Mouse (Mus musculus): ENCODE measurements around the gene Tmem39a. TPM values are rescaled to one million over a fixed set of nuclear protein-coding genes. Genes with fewer than 3 reads are reported as not detected.

The Tmem39a gene
- polyA plus RNA-seq, 1 experiment from 2014 or later = 106 TPM

DNA sequence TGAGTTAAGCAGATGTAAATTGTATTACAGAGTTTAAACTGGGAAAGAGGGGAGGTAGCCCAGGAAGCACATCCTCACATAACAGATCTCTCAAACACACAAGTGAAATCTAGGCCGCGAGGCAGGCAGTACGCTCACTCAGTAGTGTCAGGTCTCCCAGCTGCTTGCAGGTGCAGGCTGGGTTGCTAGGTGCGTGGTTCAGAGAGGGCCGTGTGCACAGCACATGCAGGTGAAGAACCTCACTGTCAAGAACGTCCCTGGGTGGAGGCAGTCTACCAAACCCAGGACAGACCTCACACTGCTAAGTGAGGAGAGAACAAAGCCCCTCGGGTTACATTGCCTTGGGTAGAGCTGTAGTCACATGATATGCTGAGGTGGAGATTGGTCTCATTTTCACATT is 26.3 kb downstream of the Tmem39a start:
- H3K27me3 ChIP-seq (ENCODE audit: control insufficient read depth, insufficient read depth, low read length) = no peaks in the 10 kb centered on the region
- H3K4me3 ChIP-seq (replicated peaks; ENCODE audit: low read length) = no peak overlapping the region
- no peak overlapping the region for H3K27ac ChIP-seq (ENCODE audit: low read length)
- no peak overlapping the region for H3K4me2 ChIP-seq (ENCODE audit: low read depth, low read length)
- H3K4me1 ChIP-seq (ENCODE audit: control insufficient read depth, insufficient read depth, low read length) = no peaks in the 10 kb centered on the region
- no peaks in the 10 kb centered on the region for H3K9me3 ChIP-seq (replicated peaks; ENCODE audit: control insufficient read depth, low read length)
- peaks cover 36% of the 10 kb centered on the region for H3K36me3 ChIP-seq (ENCODE audit: control insufficient read depth, insufficient read depth, low read length)
- ATAC-seq (ENCODE audit: insufficient read depth, low FRiP score) = no peak
- WGBS = 82% methylated on average over 7 of the region's 7 CpGs
- no peak overlapping the region for H3K9ac ChIP-seq (ENCODE audit: low read length)

DNA sequence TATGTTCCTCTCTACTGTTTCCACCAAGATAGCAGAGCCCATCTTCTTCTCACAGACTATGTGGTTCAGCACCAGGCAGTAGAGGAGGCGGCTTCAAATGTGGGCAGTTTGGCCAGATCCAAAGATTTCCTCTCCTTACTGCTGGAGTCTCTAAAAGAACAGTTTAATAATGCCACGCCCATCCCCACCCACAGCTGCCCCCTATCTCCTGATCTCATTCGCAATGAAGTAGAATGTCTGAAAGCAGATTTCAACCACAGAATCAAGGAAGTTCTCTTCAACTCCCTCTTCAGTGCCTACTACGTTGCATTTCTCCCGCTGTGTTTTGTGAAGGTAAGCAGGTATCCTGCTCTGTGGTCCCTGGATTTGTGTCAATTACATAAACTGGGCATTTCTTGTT is 26.7 kb downstream of the Tmem39a start:
- no peak for ATAC-seq (ENCODE audit: insufficient read depth, low FRiP score)
- Histone ChIP-seq H3K36me3 (ENCODE audit: control insufficient read depth, insufficient read depth, low read length) (peaks cover 37% of the 10 kb centered on the region), H3K4me2 (ENCODE audit: low read depth, low read length) (no peak overlapping the region), H3K4me1 (ENCODE audit: control insufficient read depth, insufficient read depth, low read length) (no peaks in the 10 kb centered on the region), H3K27me3 (ENCODE audit: control insufficient read depth, insufficient read depth, low read length) (no peaks in the 10 kb centered on the region), H3K4me3 (replicated peaks; ENCODE audit: low read length) (no peak overlapping the region), H3K9ac (ENCODE audit: low read length) (no peak overlapping the region), H3K9me3 (replicated peaks; ENCODE audit: control insufficient read depth, low read length) (no peaks in the 10 kb centered on the region), H3K27ac (ENCODE audit: low read length) (no peak overlapping the region)
- 80% methylated on average over 5 of the region's 5 CpGs for WGBS

GRCm38 (mm10) chr16:38587163-38587562 is 28.7 kb downstream of the Tmem39a start:
- H3K4me1 ChIP-seq (ENCODE audit: control insufficient read depth, insufficient read depth, low read length) = no peaks in the 10 kb centered on the region
- H3K9me3 ChIP-seq (replicated peaks; ENCODE audit: control insufficient read depth, low read length) = no peaks in the 10 kb centered on the region
- H3K27me3 ChIP-seq (ENCODE audit: control insufficient read depth, insufficient read depth, low read length) = no peaks in the 10 kb centered on the region
- 88% methylated on average over 5 of the region's 5 CpGs for WGBS
- ATAC-seq (ENCODE audit: insufficient read depth, low FRiP score) = no peak
- no peak overlapping the region for H3K4me2 ChIP-seq (ENCODE audit: low read depth, low read length)
- H3K4me3 ChIP-seq (replicated peaks; ENCODE audit: low read length) = no peak overlapping the region
- peaks cover 39% of the 10 kb centered on the region for H3K36me3 ChIP-seq (ENCODE audit: control insufficient read depth, insufficient read depth, low read length)
- no peak overlapping the region for H3K9ac ChIP-seq (ENCODE audit: low read length)
- no peak overlapping the region for H3K27ac ChIP-seq (ENCODE audit: low read length)

- Histone ChIP-seq H3K36me3 (ENCODE audit: control insufficient read depth, insufficient read depth, low read length) (peaks cover 40% of the 10 kb centered on the region), H3K27me3 (ENCODE audit: control insufficient read depth, insufficient read depth, low read length) (no peaks in the 10 kb centered on the region), H3K4me2 (ENCODE audit: low read depth, low read length) (no peak overlapping the region), H3K9me3 (replicated peaks; ENCODE audit: control insufficient read depth, low read length) (no peaks in the 10 kb centered on the region), H3K4me1 (ENCODE audit: control insufficient read depth, insufficient read depth, low read length) (no peaks in the 10 kb centered on the region), H3K9ac (ENCODE audit: low read length) (no peak overlapping the region), H3K4me3 (replicated peaks; ENCODE audit: low read length) (no peak overlapping the region), H3K27ac (ENCODE audit: low read length) (no peak overlapping the region)
- ATAC-seq (ENCODE audit: insufficient read depth, low FRiP score) = no peak
- WGBS = 91% methylated on average over 4 of the region's 4 CpGs
These were observed 29.1 kb downstream of the Tmem39a start for GRCm38 (mm10) chr16:38587572-38587971.

DNA sequence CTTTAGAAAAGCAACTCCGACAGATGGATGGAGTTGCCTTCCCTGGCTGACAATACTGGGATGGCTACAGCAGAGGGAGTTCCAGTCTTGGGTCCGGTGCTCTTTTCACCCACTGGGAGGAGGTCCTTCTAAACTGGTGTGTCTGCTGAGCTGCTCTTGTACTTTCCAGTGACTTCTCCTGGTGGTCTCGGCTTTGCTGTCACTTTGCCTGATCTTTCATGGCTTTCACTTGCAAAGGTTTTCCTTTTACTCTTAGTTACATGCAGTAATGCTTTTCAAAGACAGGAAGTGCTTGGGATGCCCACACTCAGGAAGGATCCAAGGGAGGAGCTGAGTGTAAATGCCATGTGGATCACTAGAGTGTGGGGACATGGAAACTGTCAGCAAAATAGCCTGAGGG is 33.0 kb downstream of the Tmem39a start:
- Histone ChIP-seq H3K27me3 (ENCODE audit: control insufficient read depth, insufficient read depth, low read length) (no peaks in the 10 kb centered on the region), H3K4me2 (ENCODE audit: low read depth, low read length) (no peak overlapping the region), H3K36me3 (ENCODE audit: control insufficient read depth, insufficient read depth, low read length) (peaks cover 26% of the 10 kb centered on the region), H3K27ac (ENCODE audit: low read length) (no peak overlapping the region), H3K4me1 (ENCODE audit: control insufficient read depth, insufficient read depth, low read length) (no peaks in the 10 kb centered on the region), H3K4me3 (replicated peaks; ENCODE audit: low read length) (no peak overlapping the region), H3K9me3 (replicated peaks; ENCODE audit: control insufficient read depth, low read length) (no peaks in the 10 kb centered on the region), H3K9ac (ENCODE audit: low read length) (no peak overlapping the region)
- ATAC-seq (ENCODE audit: insufficient read depth, low FRiP score) = no peak
- 84% methylated on average over 3 of the region's 3 CpGs for WGBS

- ATAC-seq (ENCODE audit: insufficient read depth, low FRiP score) = no peak
- Histone ChIP-seq H3K27ac (ENCODE audit: low read length) (no peak overlapping the region), H3K36me3 (ENCODE audit: control insufficient read depth, insufficient read depth, low read length) (peaks cover 22% of the 10 kb centered on the region; the same call in 1 of the 2 replicates), H3K4me2 (ENCODE audit: low read depth, low read length) (no peak overlapping the region), H3K9me3 (replicated peaks; ENCODE audit: control insufficient read depth, low read length) (no peaks in the 10 kb centered on the region), H3K27me3 (ENCODE audit: control insufficient read depth, insufficient read depth, low read length) (no peaks in the 10 kb centered on the region), H3K4me3 (replicated peaks; ENCODE audit: low read length) (no peak overlapping the region), H3K4me1 (ENCODE audit: control insufficient read depth, insufficient read depth, low read length) (no peaks in the 10 kb centered on the region), H3K9ac (ENCODE audit: low read length) (no peak overlapping the region)
- 87% methylated on average over 12 of the region's 12 CpGs for WGBS
These were observed 33.7 kb downstream of the Tmem39a start for GRCm38 (mm10) chr16:38592026-38592678.

- Histone ChIP-seq H3K9me3 (replicated peaks; ENCODE audit: control insufficient read depth, low read length) (no peaks in the 10 kb centered on the region), H3K9ac (ENCODE audit: low read length) (no peak overlapping the region), H3K4me3 (replicated peaks; ENCODE audit: low read length) (no peak overlapping the region), H3K27me3 (ENCODE audit: control insufficient read depth, insufficient read depth, low read length) (no peaks in the 10 kb centered on the region), H3K4me2 (ENCODE audit: low read depth, low read length) (no peak overlapping the region), H3K4me1 (ENCODE audit: control insufficient read depth, insufficient read depth, low read length) (no peaks in the 10 kb centered on the region), H3K27ac (ENCODE audit: low read length) (no peak overlapping the region), H3K36me3 (ENCODE audit: control insufficient read depth, insufficient read depth, low read length) (peaks cover 20% of the 10 kb centered on the region; the same call in 1 of the 2 replicates)
- no peak for ATAC-seq (ENCODE audit: insufficient read depth, low FRiP score)
- WGBS = 92% methylated on average over 4 of the region's 4 CpGs
These were observed 34.4 kb downstream of the Tmem39a start for GRCm38 (mm10) chr16:38592946-38593345.

- Histone ChIP-seq H3K9ac (ENCODE audit: low read length) (no peak overlapping the region), H3K9me3 (replicated peaks; ENCODE audit: control insufficient read depth, low read length) (no peaks in the 10 kb centered on the region), H3K27me3 (ENCODE audit: control insufficient read depth, insufficient read depth, low read length) (no peaks in the 10 kb centered on the region), H3K4me2 (ENCODE audit: low read depth, low read length) (no peak overlapping the region), H3K27ac (ENCODE audit: low read length) (no peak overlapping the region), H3K4me1 (ENCODE audit: control insufficient read depth, insufficient read depth, low read length) (no peaks in the 10 kb centered on the region), H3K4me3 (replicated peaks; ENCODE audit: low read length) (no peak overlapping the region), H3K36me3 (ENCODE audit: control insufficient read depth, insufficient read depth, low read length) (peaks cover 7% of the 10 kb centered on the region; the same call in 1 of the 2 replicates)
- WGBS = 89% methylated on average over 1 of the region's 1 CpGs
- ATAC-seq (ENCODE audit: insufficient read depth, low FRiP score) = no peak
These were observed 35.9 kb downstream of the Tmem39a start for GRCm38 (mm10) chr16:38594435-38594834.

- no peak for ATAC-seq (ENCODE audit: insufficient read depth, low FRiP score)
- H3K27ac ChIP-seq (ENCODE audit: low read length) = no peak overlapping the region
- WGBS = 76% methylated on average over 2 of the region's 2 CpGs
- no peak overlapping the region for H3K4me3 ChIP-seq (replicated peaks; ENCODE audit: low read length)
- H3K4me1 ChIP-seq (ENCODE audit: control insufficient read depth, insufficient read depth, low read length) = no peaks in the 10 kb centered on the region
- no peak overlapping the region for H3K9ac ChIP-seq (ENCODE audit: low read length)
- H3K4me2 ChIP-seq (ENCODE audit: low read depth, low read length) = no peak overlapping the region
- H3K36me3 ChIP-seq (ENCODE audit: control insufficient read depth, insufficient read depth, low read length) = peaks cover 3% of the 10 kb centered on the region; the same call in 1 of the 2 replicates
- H3K9me3 ChIP-seq (replicated peaks; ENCODE audit: control insufficient read depth, low read length) = no peaks in the 10 kb centered on the region
- no peaks in the 10 kb centered on the region for H3K27me3 ChIP-seq (ENCODE audit: control insufficient read depth, insufficient read depth, low read length)
These were observed 37.6 kb downstream of the Tmem39a start for GRCm38 (mm10) chr16:38596099-38596498.
